Mouse (Mus musculus): ENCODE results near the gene Gypa. TPM values are rescaled to one million over a fixed set of nuclear protein-coding genes. Genes with fewer than 3 reads are reported as not detected.
A peak's percentile ranks its signal among the peaks of the same experiment; 100 is the strongest.

Gypa gene
- 2.4 and 2.9 TPM in 2 replicates for polyA plus RNA-seq (2014; fragmentation: Nextera tagmentation; extraction: Ambion mirVana)

GRCm38 (mm10) chr8:80493523-80494345 is at the start of gene Gypa:
Gypa (plus strand) TSS chr8:80493781.
- H3K4me2 ChIP-seq (replicated peaks) = peak within 1 kb of the TSS; percentile 56
- no peaks in the 10 kb centered on the region for H3K36me3 ChIP-seq (replicated peaks; ENCODE audit: control insufficient read depth, insufficient read depth)
- H3K4me1 ChIP-seq (replicated peaks; ENCODE audit: control insufficient read depth, insufficient read depth, low read length) = 0 out of 2 replicates have a peak, but pooled peaks cover 6% of the 10 kb centered on the region
- H3K9ac ChIP-seq = peak within 1 kb of the TSS; percentile 24
- H3K27me3 ChIP-seq (ENCODE audit: control insufficient read depth, insufficient read depth, low read length) = no peaks in the 10 kb centered on the region
- DNase-seq (ENCODE audit: low spot score) (peak; percentile 53), ATAC-seq (ENCODE audit: low FRiP score) (no peak)
- peak within 1 kb of the TSS; percentile 34 for H3K4me3 ChIP-seq (replicated peaks; ENCODE audit: low read length)
- no peaks in the 10 kb centered on the region for H3K9me3 ChIP-seq (ENCODE audit: control insufficient read depth, low read length)
- no peak within 1 kb of the TSS for H3K27ac ChIP-seq
- 32% methylated on average over 14 of the region's 14 CpGs for WGBS

DNA sequence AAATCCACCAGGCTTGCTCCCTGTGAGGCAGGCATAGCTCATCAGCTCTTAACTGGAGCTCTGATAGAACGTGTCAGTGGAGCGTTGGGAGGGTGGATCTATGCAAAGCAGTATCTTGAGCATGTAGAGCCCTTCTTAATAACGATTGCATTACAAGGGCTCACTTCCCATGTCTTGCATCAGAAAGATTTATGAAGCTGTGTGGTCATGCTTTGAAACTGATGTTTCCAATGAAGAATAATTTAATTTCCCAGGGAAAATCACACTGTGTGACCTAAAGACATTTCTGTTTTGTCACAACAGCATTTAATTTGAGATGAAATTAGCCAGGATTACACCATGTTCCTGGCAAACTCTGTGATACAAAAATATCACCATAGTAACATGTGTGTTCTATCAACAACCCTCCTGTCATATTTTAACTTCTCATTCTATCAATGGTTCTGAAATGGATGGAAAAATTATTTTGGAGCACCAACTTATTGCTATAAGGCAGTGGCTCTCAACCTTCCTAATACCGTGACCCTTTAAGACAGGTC is 49.0 kb upstream of the Gypa start:
- Histone ChIP-seq H3K36me3 (replicated peaks; ENCODE audit: control insufficient read depth, insufficient read depth) (no peaks in the 10 kb centered on the region), H3K4me3 (replicated peaks; ENCODE audit: low read length) (no peak overlapping the region), H3K4me2 (replicated peaks) (no peak overlapping the region), H3K27me3 (ENCODE audit: control insufficient read depth, insufficient read depth, low read length) (no peaks in the 10 kb centered on the region), H3K27ac (no peak overlapping the region), H3K9ac (no peak overlapping the region), H3K4me1 (replicated peaks; ENCODE audit: control insufficient read depth, insufficient read depth, low read length) (no peaks in the 10 kb centered on the region), H3K9me3 (ENCODE audit: control insufficient read depth, low read length) (no peaks in the 10 kb centered on the region)
- ATAC-seq (ENCODE audit: low FRiP score) (no peak), DNase-seq (ENCODE audit: low spot score) (no peak)
- 83% methylated on average over 4 of the region's 4 CpGs for WGBS

GRCm38 (mm10) chr8:80447217-80447616 is 46.4 kb upstream of the Gypa start:
- ATAC-seq (ENCODE audit: low FRiP score) = no peak
- 52% methylated on average over 4 of the region's 4 CpGs for WGBS
- no peaks in the 10 kb centered on the region for H3K4me1 ChIP-seq (replicated peaks; ENCODE audit: control insufficient read depth, insufficient read depth, low read length)
- H3K9ac ChIP-seq = no peak overlapping the region
- no peaks in the 10 kb centered on the region for H3K36me3 ChIP-seq (replicated peaks; ENCODE audit: control insufficient read depth, insufficient read depth)
- no peak overlapping the region for H3K4me2 ChIP-seq (replicated peaks)
- no peaks in the 10 kb centered on the region for H3K9me3 ChIP-seq (ENCODE audit: control insufficient read depth, low read length)
- H3K4me3 ChIP-seq (replicated peaks; ENCODE audit: low read length) = no peak overlapping the region
- no peak overlapping the region for H3K27ac ChIP-seq
- H3K27me3 ChIP-seq (ENCODE audit: control insufficient read depth, insufficient read depth, low read length) = no peaks in the 10 kb centered on the region
- DNase-seq (ENCODE audit: low spot score) = no peak

GRCm38 (mm10) chr8:80451938-80452690 is 41.5 kb upstream of the Gypa start:
- DNase-seq (ENCODE audit: low spot score) (no peak), ATAC-seq (ENCODE audit: low FRiP score) (peak; percentile 46; the same call in 1 of the 2 replicates)
- no peak overlapping the region for H3K4me2 ChIP-seq (replicated peaks)
- no peak overlapping the region for H3K9ac ChIP-seq
- no peak overlapping the region for H3K4me3 ChIP-seq (replicated peaks; ENCODE audit: low read length)
- H3K9me3 ChIP-seq (ENCODE audit: control insufficient read depth, low read length) = no peaks in the 10 kb centered on the region
- no peak overlapping the region for H3K27ac ChIP-seq
- WGBS = 55% methylated on average over 19 of the region's 19 CpGs
- H3K4me1 ChIP-seq (replicated peaks; ENCODE audit: control insufficient read depth, insufficient read depth, low read length) = no peaks in the 10 kb centered on the region
- H3K27me3 ChIP-seq (ENCODE audit: control insufficient read depth, insufficient read depth, low read length) = no peaks in the 10 kb centered on the region
- H3K36me3 ChIP-seq (replicated peaks; ENCODE audit: control insufficient read depth, insufficient read depth) = no peaks in the 10 kb centered on the region

DNA sequence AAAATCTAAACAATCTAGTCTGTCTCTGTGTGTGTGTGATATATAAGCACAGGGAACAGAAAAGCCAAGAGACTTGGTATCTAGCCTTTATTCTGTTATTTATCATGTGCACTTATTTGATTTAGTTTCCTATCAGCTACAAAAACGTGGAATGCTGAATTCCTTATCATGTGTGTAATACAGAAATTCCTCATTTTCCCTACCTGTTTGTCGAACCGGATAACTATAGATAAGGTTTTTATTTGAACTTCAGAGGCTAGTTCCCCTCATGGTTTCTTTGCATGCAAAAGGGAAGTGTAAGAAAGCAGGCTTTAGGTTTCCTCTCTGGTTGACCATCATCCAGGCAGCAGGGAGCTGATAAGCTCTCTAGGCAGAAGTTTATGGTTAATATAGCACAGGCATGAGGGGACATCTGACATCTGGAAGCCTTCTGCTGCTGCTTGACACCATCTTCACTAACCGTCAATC is 30.1 kb upstream of the Gypa start:
- no peaks in the 10 kb centered on the region for H3K27me3 ChIP-seq (ENCODE audit: control insufficient read depth, insufficient read depth, low read length)
- no peak overlapping the region for H3K9ac ChIP-seq
- no peaks in the 10 kb centered on the region for H3K9me3 ChIP-seq (ENCODE audit: control insufficient read depth, low read length)
- no peaks in the 10 kb centered on the region for H3K36me3 ChIP-seq (replicated peaks; ENCODE audit: control insufficient read depth, insufficient read depth)
- no peak overlapping the region for H3K27ac ChIP-seq
- WGBS = 76% methylated on average over 4 of the region's 4 CpGs
- no peak for DNase-seq (ENCODE audit: low spot score)
- no peak for ATAC-seq (ENCODE audit: low FRiP score)
- no peak overlapping the region for H3K4me2 ChIP-seq (replicated peaks)
- no peak overlapping the region for H3K4me3 ChIP-seq (replicated peaks; ENCODE audit: low read length)
- no peaks in the 10 kb centered on the region for H3K4me1 ChIP-seq (replicated peaks; ENCODE audit: control insufficient read depth, insufficient read depth, low read length)

- no peaks in the 10 kb centered on the region for H3K9me3 ChIP-seq (ENCODE audit: control insufficient read depth, low read length)
- no peak overlapping the region for H3K4me3 ChIP-seq (replicated peaks; ENCODE audit: low read length)
- DNase-seq (ENCODE audit: low spot score) (no peak), ATAC-seq (ENCODE audit: low FRiP score) (no peak)
- no peak overlapping the region for H3K27ac ChIP-seq
- no peaks in the 10 kb centered on the region for H3K36me3 ChIP-seq (replicated peaks; ENCODE audit: control insufficient read depth, insufficient read depth)
- no peak overlapping the region for H3K9ac ChIP-seq
- no peaks in the 10 kb centered on the region for H3K27me3 ChIP-seq (ENCODE audit: control insufficient read depth, insufficient read depth, low read length)
- WGBS = 39% methylated on average over 7 of the region's 7 CpGs
- no peak overlapping the region for H3K4me2 ChIP-seq (replicated peaks)
- no peaks in the 10 kb centered on the region for H3K4me1 ChIP-seq (replicated peaks; ENCODE audit: control insufficient read depth, insufficient read depth, low read length)
These were observed 18.6 kb upstream of the Gypa start for GRCm38 (mm10) chr8:80474971-80475370.

GRCm38 (mm10) chr8:80478156-80478555 is 15.4 kb upstream of the Gypa start:
- Histone ChIP-seq H3K4me2 (replicated peaks) (no peak overlapping the region), H3K4me1 (replicated peaks; ENCODE audit: control insufficient read depth, insufficient read depth, low read length) (no peaks in the 10 kb centered on the region), H3K9ac (no peak overlapping the region), H3K4me3 (replicated peaks; ENCODE audit: low read length) (no peak overlapping the region), H3K27me3 (ENCODE audit: control insufficient read depth, insufficient read depth, low read length) (no peaks in the 10 kb centered on the region), H3K36me3 (replicated peaks; ENCODE audit: control insufficient read depth, insufficient read depth) (no peaks in the 10 kb centered on the region), H3K27ac (no peak overlapping the region), H3K9me3 (ENCODE audit: control insufficient read depth, low read length) (no peaks in the 10 kb centered on the region)
- DNase-seq (ENCODE audit: low spot score) (no peak), ATAC-seq (ENCODE audit: low FRiP score) (no peak)
- WGBS = 76% methylated on average over 5 of the region's 5 CpGs

- Histone ChIP-seq H3K4me2 (replicated peaks) (no peak overlapping the region), H3K36me3 (replicated peaks; ENCODE audit: control insufficient read depth, insufficient read depth) (no peaks in the 10 kb centered on the region), H3K27ac (no peak overlapping the region), H3K9ac (no peak overlapping the region), H3K4me3 (replicated peaks; ENCODE audit: low read length) (no peak overlapping the region), H3K4me1 (replicated peaks; ENCODE audit: control insufficient read depth, insufficient read depth, low read length) (no peaks in the 10 kb centered on the region), H3K27me3 (ENCODE audit: control insufficient read depth, insufficient read depth, low read length) (no peaks in the 10 kb centered on the region), H3K9me3 (ENCODE audit: control insufficient read depth, low read length) (no peaks in the 10 kb centered on the region)
- DNase-seq (ENCODE audit: low spot score) = no peak
- no peak for ATAC-seq (ENCODE audit: low FRiP score)
- WGBS = 65% methylated on average over 1 of the region's 1 CpGs
These were observed 14.5 kb upstream of the Gypa start for GRCm38 (mm10) chr8:80479129-80479528.

DNA sequence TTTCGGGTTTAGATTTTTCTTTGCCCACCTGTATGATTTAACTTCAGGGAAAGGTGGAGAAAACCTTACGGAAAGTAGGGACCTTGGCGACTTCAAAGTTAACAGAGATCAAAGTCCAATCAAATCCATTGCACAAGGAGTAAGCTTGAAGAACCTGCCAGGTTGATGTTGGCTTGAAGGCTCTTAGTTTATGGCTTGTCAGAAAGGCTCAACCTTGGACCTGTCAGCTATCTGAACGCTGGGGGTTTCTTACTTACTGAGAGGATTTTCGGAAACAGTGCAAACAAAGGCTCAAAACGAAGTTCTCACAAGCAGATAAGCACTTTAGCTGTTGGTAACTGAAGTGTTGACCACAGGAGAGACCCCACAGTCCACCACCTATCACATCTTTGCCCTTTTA is 11.4 kb upstream of the Gypa start:
- no peak overlapping the region for H3K4me3 ChIP-seq (replicated peaks; ENCODE audit: low read length)
- no peaks in the 10 kb centered on the region for H3K27me3 ChIP-seq (ENCODE audit: control insufficient read depth, insufficient read depth, low read length)
- DNase-seq (ENCODE audit: low spot score) (no peak), ATAC-seq (ENCODE audit: low FRiP score) (no peak)
- no peak overlapping the region for H3K27ac ChIP-seq
- H3K36me3 ChIP-seq (replicated peaks; ENCODE audit: control insufficient read depth, insufficient read depth) = no peaks in the 10 kb centered on the region
- no peak overlapping the region for H3K9ac ChIP-seq
- no peak overlapping the region for H3K4me2 ChIP-seq (replicated peaks)
- no peaks in the 10 kb centered on the region for H3K4me1 ChIP-seq (replicated peaks; ENCODE audit: control insufficient read depth, insufficient read depth, low read length)
- WGBS = 83% methylated on average over 6 of the region's 6 CpGs
- no peaks in the 10 kb centered on the region for H3K9me3 ChIP-seq (ENCODE audit: control insufficient read depth, low read length)
